Mouse (Mus musculus): ENCODE results near the gene Gm5127.

Gm5127 gene

DNA sequence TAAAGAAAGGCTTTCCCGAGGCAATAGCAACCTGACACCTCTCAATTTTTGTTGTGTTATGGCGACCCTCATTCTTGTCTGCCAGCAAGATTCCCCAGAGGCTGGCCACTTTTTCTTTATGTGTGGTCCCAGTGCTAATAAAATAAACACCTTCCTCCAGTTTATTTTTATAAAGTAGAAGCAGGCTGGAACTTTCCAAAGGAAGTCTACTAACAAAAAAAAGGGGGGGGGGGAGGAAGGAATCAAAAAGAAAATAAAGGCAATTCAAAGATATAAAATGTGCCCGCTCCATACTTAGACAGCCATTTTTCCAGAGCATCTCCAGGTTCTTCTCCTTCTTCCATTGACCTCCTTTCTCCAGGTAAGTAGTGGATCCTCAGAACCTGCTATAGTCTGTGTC is at the start of gene Gm5127:
Gene Gm5127 (plus strand): TSS at position 301 of the 400 bp plus-strand sequence.
- CTCF ChIA-PET = no interaction called here

DNA sequence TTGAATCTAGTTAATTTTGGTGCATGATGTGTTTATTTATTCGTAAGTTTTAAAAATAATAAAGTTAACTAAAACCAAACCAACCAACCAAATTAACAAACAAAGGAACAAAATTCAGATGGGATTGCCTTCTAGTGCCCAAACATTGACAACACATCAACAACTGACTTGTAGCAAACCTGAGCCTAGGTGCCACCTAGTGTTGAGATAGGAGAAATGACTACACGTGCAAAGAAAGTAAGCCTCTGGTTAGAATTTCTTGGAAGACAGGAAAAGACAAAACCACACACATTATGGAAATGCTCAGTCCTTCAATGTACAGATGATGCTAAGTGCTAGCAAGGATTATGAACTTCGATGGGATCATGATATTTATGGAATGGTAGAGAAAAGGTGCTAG is 46.6 kb upstream of the Gm5127 start:
- CTCF ChIA-PET = no interaction called here

DNA sequence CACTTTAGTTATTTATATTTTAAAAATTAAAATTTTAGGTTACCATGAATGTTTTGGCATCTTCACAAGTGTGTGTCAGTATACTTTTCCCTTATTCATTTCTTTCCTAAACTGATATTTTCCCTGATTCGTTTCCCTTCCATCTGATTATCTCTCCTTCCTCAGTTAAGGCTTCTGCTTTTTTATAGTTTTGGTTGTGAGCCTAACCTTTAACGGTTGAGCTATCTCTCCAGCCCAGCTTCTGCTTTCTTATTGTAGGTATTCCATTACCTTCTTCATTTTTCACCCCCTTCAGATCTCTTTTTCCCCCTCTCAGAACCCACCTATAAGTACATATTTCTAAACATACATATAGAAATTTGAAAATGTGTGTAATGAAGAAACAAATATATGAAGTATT is 27.5 kb upstream of the Gm5127 start:
- CTCF ChIA-PET = no interaction called here

DNA sequence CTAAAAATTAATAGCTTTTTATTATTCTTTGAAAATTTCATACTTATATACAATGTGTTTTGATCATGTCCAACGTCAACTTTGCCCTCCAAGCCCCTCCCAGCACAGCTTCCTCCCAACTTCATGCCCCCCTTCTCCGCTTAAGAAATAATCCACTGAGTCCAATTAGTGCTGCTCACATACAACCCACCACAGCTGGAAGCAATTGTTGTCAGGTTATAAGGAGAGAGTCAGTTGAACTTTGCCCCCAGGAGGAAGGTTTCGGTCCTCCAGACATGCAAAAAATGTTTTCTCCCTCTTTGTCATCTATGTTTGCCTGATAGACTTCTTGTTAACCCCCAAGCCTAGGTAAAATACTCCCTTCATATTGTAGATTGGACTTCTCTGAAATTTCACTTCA is 4.0 kb upstream of the Gm5127 start:
- CTCF ChIA-PET = no interaction called here

DNA sequence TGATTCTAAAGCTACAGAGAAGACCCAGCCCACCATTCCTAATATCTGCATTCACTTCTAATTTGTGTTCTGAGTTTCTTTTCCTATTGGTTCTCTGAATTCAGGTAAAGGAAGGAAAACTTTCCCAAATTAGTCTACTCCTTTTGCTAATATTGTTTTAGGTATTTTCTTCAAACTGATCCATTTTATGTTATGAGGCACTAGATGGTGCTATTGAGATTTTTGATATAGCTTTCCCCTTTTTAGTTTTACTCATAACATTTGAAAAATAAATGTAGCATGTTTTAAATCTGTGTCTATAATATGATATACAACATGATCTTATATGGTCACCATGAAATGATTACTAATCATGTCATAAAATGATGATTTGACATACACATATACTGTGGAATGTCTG is 2.6 kb upstream of the Gm5127 start:
- CTCF ChIA-PET = interaction anchor here (0.6 kb wide), 1 partner anchor 1413 kb away, joined by 3 read pairs; no protein-coding TSS in a partner anchor

DNA sequence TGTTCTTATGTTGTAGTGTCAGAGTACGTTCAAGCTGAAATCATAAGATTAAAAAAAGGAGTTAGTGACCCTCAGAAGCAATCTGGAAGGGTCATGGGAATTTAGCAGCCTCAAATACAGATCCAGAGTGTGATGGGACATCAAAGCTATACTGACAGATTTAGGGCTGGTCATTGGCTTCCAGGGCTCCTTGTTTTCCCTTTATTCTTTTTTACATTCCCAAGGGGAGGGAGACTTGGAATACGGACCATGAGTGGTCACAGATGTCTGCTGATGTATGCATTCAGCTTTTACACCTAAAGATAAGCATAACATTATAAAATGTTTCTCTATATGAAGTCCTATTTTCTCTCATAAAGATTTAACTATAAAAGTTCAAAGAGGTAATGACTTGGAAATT is 789 bp upstream of the Gm5127 start:
- CTCF ChIA-PET = no interaction called here

DNA sequence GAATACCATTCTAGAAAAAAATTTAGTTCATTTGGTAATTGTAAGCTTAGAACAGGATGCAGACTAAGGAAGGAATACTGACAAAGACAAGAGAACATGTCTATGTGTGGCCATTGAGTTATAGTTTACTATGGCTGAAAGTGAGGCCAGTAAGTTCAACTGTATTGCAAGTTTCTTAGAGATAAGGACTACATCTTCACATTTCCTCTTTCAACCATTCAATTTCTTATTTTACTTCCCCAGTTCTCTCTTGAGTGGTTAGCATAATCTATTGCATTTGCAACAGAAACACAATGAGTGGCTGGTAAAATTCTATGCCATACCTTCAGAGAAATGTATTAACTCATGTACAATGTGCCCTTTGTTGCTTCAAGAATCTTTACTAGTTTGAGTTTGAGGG is 10.9 kb downstream of the Gm5127 start:
- CTCF ChIA-PET = no interaction called here

DNA sequence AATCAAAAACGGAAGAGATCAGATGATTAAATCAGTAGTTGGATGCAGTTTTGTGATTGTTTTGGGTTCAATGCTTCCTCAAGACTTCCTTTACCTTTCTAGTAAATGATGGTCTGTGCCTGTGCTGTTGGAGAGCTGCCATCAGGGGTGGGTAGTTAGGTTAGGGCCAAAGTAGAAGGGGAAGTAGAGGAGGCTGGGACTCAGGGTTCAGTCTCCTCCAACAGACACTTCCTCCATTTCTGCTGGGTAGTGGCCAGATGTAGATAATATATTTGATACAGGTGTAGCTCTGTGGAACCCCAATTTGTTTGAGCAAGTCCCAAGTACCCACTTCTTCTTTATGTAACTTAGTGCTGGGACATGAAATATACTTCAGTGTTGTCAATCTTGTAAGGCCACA is 12.9 kb downstream of the Gm5127 start:
- CTCF ChIA-PET = no interaction called here

DNA sequence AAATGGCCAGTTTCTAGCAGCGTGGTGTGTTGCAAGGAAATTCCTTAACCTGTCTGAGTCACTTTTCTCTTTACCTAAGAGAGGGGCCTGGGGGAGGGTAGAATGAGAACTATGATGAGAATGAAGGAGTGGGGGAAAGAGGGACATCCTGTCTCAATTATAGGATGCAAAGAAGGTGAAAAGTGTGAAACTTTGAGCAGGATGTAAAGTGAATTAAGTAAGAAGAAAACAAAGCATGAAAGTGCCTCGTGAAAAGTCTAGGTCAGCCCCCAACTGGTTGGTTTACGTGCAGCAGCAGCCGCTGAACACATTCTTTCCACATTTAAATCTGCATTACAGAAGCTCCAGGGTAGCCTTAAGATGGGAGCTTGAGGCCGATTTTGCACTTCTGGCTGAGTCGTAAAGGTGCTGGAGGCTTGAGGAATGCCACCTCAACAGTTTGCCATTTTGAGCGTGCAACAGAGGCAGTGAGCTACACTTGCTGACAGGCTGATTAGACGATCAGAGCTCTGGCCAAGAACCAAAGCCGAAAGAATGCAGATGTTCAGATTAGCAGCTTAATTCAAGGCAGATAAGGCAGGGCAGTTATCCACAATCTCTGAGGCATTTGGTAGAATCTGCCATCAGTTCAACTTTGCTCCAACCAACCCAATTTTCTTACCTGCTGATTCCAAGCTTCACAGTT is 19.7 kb downstream of the Gm5127 start:
- CTCF ChIA-PET = no interaction called here

DNA sequence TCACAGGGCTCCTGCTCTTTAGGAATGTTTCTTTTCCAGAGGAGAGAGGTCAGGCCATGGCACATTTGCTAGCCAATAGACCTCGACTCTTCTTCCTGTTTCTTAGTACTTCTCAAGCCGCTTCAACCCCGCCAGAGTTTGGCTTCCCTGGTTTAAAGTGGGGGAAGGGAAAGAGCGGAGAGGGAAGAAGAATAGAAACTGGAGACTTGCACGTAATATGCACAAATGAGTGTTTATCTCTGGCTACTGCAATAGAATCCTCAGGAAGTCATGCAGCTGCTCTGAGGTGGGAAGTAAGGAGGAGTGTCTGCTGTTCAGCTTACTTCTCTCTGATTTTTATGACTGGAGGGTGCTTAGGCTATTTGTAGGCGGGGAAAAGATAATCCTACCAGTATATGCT is 20.4 kb downstream of the Gm5127 start, which contains the start of gene Cysltr1:
Gene Cysltr1 (minus strand): TSS at position 294 of the 400 bp plus-strand sequence.
- CTCF ChIA-PET = no interaction called here

DNA sequence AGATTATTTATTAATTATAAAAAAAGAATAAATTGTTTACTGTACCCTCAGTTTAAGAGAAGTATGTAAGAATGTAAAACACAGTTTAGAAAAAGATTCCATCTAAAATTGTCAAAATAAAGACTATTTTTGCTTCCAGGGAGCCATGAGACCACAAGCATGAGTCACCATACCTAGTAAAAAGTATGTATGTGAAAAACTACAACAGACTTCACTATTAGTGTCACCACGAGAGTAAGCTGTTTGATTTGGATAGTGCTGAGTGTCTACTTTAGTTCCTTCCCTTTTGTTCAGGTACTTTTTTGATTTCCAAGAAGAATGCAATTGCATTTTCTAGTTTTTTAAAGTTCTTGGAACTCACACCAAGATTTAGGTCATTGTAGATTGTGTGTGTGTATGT is 39.5 kb downstream of the Gm5127 start:
- CTCF ChIA-PET = no interaction called here

DNA sequence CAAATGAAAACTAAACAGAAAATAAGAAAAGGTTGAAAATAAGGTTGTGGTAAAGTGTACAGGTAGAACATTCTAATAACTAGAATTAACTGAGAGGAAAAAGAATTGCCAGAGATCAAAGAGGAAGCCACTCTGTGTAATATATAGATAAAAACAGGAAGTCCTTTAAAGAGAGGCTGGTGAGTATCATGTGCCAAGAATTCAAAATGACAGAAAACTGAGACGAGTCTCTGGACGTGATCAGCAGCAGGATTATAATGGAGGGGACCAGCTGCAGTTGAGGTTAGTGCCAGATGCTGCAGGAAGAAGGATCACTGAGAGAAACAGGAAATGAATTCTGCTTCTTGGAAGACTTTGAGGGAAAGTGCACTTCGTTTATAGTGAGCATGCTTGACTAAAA is 40.7 kb downstream of the Gm5127 start:
- CTCF ChIA-PET = no interaction called here

DNA sequence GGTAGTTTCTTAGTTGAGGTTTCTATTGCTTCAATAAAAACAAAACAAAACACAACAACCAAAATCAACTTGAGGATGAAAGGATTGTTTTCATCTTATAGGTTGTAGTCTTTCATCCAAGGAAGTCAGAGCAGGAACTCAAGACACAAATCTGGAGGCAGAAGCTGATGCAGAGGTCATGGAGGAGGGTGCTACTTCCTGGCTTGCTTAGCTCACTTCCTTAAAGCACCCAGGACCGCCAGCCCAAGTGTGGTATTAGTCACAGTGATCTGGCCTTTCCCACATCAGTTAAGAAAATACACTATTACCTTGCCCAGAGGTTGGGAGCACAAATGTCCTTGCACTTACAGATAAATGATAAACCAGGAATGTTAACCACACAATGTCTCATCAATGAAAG is 45.5 kb downstream of the Gm5127 start:
- CTCF ChIA-PET = no interaction called here

DNA sequence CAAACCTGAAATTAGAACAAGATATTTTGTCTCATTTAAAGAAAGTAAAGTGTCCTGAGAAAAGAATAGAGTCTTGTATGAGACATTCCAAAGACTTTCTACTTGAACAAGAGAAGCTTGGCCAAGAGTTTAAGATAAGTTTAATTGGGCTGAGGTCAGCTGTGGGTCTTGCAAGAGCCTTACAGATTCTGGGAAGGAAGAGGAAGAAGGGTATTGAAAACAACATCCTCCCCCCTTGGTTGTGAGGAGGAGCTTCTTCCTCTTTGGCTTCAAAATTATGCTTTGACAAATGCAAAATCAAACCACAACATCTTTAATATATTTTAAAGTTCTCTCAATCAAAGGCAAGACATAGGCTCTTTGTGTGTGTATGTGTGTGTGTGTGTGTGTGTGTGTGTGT is 50.6 kb downstream of the Gm5127 start:
- CTCF ChIA-PET = no interaction called here

DNA sequence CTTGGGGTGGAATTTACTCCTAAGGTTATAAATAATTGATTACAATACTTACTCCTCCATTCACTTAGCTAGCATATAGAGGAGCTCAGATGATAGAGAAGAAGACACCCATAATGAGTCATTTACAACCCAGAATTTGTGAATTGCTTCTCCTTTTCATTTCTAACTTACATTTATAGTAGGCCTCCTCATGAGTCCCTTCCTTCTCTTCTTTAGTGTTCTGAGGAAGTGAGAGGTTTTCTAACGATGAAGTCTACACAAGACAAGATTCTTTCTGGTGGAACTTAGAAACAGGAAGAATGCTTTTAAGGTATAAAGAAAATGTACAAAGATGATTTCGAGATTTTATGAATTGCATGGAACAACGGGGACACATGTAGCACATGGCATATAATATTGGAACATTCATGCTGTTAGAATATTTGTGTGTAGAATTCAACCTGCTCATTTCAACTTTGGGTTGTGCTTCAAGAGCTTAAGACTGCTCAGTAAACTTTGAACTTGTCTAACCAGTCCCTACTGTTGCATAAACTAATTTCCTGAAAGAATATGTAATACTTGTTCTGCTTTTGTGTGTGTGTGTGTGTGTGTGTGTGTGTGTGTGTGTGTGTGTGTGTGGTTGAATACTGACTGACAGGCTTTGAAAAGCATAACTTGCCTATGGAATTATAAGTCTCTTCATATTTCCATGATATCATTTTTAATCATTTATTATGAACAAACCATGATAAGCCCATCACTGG is 52.0 kb downstream of the Gm5127 start:
- CTCF ChIA-PET = no interaction called here

DNA sequence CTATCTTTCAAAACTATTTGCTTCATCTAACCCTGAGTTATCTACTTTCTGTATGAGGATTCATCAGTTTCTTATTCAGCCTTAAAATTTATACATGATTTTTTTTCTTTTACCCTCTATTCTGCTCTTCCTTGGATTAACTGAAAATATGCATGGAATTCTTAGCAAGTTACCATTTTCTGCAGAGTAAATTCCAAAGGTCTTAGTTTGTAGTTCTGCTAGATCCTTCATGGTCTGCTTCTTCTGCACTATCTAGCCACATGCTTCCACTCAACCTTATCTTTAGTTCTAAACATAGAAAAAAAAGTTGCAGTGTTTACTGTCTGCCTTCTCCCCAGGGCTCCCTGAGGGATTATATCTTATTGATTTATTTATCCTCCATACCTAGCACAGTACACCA is 79.1 kb downstream of the Gm5127 start:
- CTCF ChIA-PET = no interaction called here

DNA sequence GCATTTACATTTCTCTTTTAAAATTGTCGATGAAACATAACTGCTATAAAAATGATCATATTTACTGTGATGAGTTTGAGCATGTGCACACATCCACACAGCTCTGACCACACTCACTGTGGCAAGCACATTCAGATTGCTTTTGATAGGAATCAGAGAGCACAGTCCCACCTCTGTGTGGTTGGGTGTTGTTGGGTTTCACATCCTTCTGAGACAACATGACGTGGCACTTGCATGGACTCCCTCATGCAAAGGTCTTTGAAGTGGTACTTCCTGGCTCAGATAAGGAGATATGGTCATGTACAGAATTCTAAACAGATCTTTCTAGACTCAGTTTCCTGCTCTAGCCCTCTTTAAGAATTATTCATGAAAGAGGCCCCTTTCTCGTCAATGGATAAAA is 121.6 kb downstream of the Gm5127 start:
- CTCF ChIA-PET = no interaction called here

DNA sequence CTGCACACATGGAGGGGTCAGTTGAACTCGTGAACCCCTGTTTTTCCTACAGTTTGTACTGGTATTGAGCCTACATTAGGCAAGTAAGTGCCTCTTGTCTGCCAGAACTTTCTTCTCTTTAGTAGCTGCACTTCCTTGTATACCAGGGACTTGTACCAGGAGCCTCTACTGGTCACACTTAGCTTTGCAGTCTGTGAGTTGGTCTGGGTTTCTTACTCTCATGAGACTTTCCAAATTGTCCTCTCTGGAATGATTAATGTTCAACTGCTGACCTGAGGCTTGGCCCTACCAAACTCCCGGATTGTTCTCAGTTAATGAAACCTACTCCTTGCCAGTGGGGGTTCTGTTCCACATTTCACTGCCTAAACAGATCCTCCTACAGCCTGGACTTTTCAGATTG is 134.2 kb downstream of the Gm5127 start:
- CTCF ChIA-PET = no interaction called here

DNA sequence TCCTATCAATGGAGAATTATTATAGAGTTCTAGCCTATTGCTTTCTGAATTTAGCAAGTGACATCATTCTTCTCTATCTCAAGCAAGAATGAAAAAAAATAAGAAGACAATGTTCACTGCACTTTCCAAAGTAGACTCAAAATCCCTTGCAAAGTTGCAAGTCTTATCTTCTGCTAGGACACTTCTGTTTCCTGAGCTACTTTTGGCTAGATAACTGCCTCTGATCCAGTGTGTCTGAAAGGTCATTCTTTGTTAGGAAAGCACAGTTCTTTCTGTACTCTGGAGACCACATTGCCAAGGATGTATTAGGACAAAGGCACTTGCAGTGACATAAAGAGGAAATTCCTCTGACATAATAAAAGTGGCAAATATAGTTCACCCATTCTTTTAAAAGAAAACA is 159.3 kb downstream of the Gm5127 start:
- CTCF ChIA-PET = no interaction called here

DNA sequence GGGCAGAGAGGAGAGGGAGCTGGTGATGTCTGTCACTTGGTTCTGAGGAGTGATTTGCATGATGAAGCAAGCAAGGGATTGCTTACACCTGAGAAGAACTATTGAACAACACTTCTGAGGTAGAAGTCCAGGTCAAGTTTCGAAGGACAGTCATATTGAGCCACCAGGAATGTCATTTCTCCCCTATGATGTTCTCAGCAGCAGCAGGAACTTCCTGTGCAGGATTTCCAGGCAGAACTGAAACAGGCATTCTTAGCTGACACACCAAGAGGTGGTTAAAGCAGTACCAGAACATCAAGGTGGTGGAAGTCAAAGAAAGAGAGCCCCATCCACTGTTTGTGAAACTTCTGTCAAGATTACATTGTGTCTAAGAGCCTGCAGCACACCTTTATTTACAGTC is 172.3 kb downstream of the Gm5127 start:
- CTCF ChIA-PET = no interaction called here

Measured in spleen, embryonic (tissue).